Mouse (Mus musculus): ENCODE measurements around the gene Pitpna.
A peak's percentile ranks its signal among the peaks of the same experiment; 100 is the strongest.
"Not testable (repeated sequence)": the region's sequence is repeated elsewhere in the genome, so short reads cannot be mapped to it uniquely, and the experiment has no call there.

Gene Pitpna

GRCm38 (mm10) chr11:75588285-75588941 lies 516 bp downstream of the Pitpna start:
- DNase-seq = peak; percentile 79 to 84

DNA sequence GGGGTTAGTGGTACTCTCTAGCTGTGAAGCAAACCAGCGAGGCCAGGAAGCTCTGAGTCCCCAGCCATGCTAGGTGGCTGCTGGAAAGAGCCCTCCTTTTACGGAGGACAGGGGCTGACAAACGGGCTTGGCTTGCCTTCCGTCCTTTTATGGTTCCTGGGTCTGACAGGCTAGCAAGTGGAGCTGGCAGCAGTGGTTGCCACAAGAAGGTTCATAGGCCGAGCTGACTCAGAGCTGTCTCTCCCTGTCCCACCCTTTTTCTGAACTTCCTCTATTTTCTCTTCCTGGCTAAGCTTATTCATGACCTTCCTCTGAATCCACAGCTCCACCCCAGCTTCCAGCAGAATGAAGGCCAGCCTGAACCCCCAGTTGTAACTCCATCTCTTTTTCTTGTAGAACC lies 4.7 kb downstream of the Pitpna start:
- no peak for DNase-seq

DNA sequence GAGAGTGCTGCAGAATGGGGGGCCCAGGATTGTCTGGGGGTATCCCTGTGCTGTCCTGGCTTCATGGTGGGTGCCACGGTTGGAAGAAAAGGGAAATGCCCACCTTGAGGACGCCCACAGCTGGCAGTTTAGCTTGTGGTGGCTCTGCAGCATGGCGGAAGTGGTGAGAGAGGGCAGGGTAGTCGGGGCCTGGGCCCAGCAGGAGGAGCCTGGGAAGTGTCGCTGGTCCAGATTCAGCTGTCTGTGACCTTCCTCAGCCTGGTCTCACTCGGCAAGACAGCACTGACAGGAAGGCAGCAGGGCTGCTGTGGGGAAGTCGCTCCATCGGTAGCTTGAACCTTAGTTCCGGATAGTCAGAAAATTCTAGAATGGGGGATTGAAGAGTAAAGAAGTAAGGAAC lies 6.5 kb downstream of the Pitpna start:
- DNase-seq = peak in 1 of 2 experiments; percentile 35

GRCm38 (mm10) chr11:75595404-75595803 lies 7.5 kb downstream of the Pitpna start:
- no peak for DNase-seq

GRCm38 (mm10) chr11:75595816-75596215 lies 7.9 kb downstream of the Pitpna start:
- no peak for DNase-seq

DNA sequence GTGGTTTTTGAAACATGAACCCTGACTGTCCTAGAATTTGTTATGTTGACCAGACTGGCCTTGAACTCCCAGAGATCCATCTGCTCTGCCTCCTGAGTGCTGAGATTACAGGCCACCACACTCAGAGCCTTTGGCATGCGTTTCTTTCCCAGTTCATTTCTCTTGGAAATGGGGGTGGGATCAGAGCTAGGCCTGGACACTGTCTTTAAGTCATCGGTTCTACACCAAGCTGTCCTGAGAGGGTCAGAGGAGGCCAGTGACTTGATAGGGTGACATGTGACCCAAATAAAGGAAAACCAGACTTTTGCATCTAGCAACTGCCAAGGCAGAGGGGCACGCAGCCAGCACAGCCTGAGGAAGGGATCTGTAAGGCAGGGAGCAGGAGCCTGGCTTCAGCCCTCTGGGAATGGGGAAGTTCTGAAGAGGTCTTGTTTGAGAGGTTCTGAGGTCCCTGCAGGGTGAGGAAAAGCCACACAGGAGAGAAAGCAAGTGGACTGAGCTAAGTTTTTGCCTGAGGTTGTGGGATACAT lies 8.9 kb downstream of the Pitpna start:
- DNase-seq = no peak

DNA sequence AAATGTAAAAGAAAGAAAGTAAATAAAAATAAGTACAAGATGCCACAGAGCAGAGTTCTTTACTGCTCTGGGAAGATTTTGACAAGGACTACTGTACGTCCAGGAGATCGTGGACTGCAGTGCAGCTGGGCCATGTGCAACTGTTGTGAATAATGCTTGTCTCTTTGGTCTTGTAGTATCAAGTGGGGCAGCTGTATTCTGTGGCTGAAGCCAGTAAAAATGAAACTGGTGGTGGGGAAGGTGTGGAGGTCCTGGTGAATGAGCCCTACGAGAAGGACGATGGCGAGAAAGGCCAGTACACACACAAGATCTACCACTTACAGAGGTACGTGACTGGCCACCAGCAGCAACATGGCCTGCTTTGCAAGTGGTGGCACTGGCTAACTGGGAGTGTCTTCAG lies 10.1 kb downstream of the Pitpna start:
- no peak for DNase-seq

- not testable (repeated sequence) for DNase-seq
These were observed 11.9 kb downstream of the Pitpna start for GRCm38 (mm10) chr11:75599802-75600201.

DNA sequence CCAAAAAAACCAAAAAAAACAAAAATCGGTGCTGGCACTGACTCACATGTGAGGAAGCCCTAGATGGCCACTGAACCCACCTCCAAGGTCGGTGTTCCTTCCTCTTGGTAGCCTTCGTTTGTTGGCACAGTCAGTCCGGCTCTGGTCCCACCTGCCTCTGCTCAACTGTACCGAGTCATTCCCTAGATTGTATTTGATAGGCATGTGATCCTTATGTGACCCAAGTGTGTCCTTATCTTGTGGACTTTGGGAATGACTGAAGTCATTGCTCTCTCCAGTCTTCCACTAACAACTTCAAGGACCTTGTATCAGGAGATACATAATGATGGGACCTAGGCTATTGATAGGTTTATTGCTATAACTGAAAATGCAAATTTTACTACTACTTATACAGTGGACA lies 16.9 kb downstream of the Pitpna start:
- no peak for DNase-seq

DNA sequence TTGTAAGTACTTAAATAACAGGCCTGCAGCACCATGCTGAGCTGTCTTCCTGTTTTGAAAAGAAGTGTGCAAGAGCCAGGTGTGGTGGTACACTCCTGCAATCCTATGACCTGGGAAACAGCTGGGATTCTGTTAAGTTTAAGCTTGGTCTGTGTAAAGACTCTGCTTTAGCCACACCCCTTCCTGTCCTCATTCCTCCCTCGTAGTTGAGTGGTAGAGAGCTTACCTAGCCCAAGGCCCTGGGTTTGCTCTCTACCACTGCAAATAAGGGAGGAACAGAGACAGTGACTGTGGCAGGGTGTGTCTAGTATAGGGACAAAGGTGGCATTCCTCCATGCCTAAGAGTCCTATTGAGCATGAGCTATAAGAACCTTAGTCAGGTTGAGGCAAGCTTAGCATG lies 17.4 kb downstream of the Pitpna start:
- no peak for DNase-seq

DNA sequence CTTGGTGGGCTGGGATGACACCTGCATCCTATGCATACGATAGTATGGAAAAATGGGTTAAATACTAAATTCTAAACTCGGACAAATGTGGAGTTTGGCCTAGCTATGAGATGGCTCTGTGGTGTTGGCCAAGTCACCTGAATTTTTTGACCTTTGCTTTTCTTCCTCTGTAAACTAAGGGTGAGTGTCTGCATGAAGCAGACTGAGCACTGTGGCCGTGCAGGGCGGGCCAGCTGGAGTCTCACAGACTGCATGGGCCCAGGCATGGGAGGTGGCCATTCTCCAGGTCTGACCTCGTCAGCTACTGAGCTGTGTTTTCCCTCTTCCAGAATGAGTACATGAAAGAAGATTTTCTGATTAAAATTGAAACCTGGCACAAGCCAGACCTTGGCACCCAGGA lies 20.9 kb downstream of the Pitpna start:
- DNase-seq = no peak

DNA sequence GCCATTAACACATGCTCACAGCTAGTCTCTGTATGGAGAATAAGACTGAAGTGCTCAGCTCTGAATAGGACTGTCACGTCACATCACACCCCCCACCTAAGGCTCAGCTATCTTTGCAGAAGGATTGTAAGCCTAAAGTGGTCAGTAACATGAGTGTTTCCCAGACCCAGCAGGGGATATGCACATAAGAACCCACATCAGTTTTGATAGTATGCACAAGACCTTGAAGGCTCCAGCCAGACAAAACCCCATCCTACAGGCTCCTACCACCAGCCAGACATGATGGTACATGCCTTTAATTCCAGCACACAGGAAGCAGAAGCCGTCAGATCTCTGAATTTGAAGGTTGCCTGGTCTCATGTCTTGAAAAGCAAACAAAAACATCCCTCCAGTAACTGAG lies 22.1 kb downstream of the Pitpna start:
- no peak for DNase-seq

GRCm38 (mm10) chr11:75614769-75615168 lies 26.9 kb downstream of the Pitpna start:
- DNase-seq = no peak

GRCm38 (mm10) chr11:75615556-75615955 lies 27.7 kb downstream of the Pitpna start:
- no peak for DNase-seq

GRCm38 (mm10) chr11:75619133-75619532 lies 31.2 kb downstream of the Pitpna start:
- no peak for DNase-seq

- no peak for DNase-seq
These were observed 32.4 kb downstream of the Pitpna start for GRCm38 (mm10) chr11:75620136-75620780.

- no peak for DNase-seq
These were observed 33.5 kb downstream of the Pitpna start for GRCm38 (mm10) chr11:75621426-75621825.

DNA sequence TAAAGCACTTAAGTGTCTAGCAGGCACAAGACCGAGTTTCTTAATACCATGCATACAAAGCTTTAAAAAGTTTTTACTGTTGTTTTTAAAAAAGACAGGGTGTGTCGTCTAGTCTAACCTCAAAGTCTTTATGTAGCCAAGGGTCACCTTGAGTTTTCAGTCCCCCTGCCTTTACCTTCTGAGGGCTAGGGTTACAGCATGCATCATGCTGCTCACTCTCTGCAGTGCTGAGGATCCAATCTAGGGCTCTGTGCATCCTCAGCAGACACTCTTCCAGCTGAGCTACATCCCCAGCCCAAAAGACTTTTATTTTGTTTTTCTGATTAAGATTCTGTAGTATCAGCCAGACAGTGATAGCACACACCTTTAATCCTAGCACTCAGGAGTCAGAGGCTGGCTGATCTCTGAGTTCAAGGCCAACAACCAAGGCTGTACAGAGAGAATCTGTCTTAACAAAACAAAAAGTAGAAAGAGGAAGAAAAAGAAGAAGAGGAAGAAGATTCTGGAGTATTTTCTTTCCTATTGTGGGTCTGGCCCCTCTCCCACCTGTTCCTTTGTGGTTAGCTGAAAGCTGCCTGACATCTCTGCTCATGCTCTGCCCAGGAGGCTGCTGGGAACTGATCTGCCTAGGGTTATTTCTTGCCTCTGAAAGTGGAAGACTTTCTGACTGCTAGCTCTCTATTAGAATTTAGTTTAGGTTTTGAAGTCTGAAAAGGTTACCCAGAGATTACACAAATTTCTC lies 34.9 kb downstream of the Pitpna start:
- peak in 1 of 2 experiments; percentile 64 for DNase-seq

DNA sequence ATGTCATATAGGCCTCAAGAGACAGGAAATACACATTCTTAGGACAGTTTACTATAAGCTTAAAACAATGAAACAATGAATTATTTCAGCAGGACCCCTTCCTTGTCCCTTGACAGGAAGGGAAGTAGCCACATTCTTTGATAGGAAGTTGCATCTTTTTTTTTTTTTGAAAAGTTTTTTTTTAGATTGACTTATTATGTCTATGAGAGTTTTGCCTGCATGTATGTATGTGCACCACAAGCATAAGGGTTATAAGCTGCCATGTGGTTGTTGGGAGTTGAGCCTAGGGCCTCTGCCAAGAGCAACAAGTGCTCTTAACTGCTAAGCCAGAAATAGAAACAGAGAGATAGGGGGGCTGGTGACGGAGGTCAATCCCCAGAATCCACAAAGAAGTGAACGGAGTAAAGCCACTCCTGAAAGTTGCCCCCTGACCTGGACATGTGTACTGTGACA lies 36.2 kb downstream of the Pitpna start:
- no peak for DNase-seq

GRCm38 (mm10) chr11:75625820-75626219 lies 37.9 kb downstream of the Pitpna start:
- DNase-seq = no peak

- no peak for DNase-seq
These were observed 42.2 kb downstream of the Pitpna start for GRCm38 (mm10) chr11:75630098-75630497.

- peak; percentile 97 to 98 for DNase-seq
These were observed 42.8 kb downstream of the Pitpna start, which contains the start of gene Inpp5k for GRCm38 (mm10) chr11:75630645-75631229. Gene Inpp5k (plus strand): TSS chr11:75630988.

- no peak for DNase-seq
These were observed 43.8 kb downstream of the Pitpna start for GRCm38 (mm10) chr11:75631561-75632225.

All from thymus, adult 18-20 months (tissue).